In the genomic region with DNA sequence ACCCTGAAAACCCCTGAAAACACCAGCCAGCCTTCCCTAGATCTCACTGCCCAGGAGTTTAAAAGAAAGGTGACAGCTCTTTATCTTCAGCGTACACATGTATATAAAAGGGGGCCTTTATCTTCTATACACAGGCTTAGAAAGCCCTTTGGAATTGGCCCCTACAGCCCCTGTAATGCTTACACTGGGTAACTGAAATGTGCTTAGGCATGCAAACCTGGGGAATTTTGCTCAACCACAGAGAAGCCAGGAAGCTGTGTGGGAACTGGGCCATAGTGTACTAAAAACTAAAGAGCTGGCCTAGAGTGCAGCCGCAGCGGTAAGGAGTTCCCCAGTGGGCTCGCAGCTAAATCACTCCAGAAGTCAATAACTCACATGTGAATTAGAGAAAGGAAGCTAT, we compare ENCODE assay signal across 10 mouse cellular contexts. TPM values are rescaled to one million over a fixed set of nuclear protein-coding genes. Genes with fewer than 3 reads are reported as not detected.
DNase-seq lines count a peak whose midpoint lies in the region; ATAC-seq lines count a peak whose summit lies in the region.
"Had no signal": no experiment of that assay in that cellular context is flagged by ENCODE, and none has a peak within 500 bp of the region (broad histone marks: within the 10 kb centered on the region; RNA-seq: fewer than 3 reads in every experiment).

No protein-coding gene starts in this region.

- H3K27me3 ChIP-seq in embryonic facial prominence, embryonic 14.5 days (replicated peaks; ENCODE audit: control insufficient read depth, insufficient read depth, low read length) = no peaks in the 10 kb centered on the region
- peaks cover 3% of the 10 kb centered on the region for H3K27me3 ChIP-seq in embryonic facial prominence, embryonic 10.5 days (replicated peaks; ENCODE audit: low read depth, poor library complexity, severe bottlenecking)
- no peaks in the 10 kb centered on the region for H3K27me3 ChIP-seq in erythroblast, embryonic 14.5 days (ENCODE audit: control insufficient read depth)

- 0 out of 2 replicates have a peak, but pooled peaks cover 2% of the 10 kb centered on the region for H3K36me3 ChIP-seq in embryonic facial prominence, embryonic 14.5 days (ENCODE audit: control insufficient read depth, insufficient read depth, low read length)
- peaks cover 7% of the 10 kb centered on the region; the same call in 1 of the 2 replicates for H3K36me3 ChIP-seq in embryonic facial prominence, embryonic 10.5 days (replicated peaks)
- H3K36me3 ChIP-seq in erythroblast, embryonic 14.5 days (ENCODE audit: control insufficient read depth) = peaks cover 97% of the 10 kb centered on the region

- peak; percentile 81 for DNase-seq in embryonic facial prominence, embryonic 14.5 days (ENCODE audit: low spot score)
- DNase-seq in embryonic facial prominence, embryonic 10.5 days (ENCODE audit: low spot score) = no peak
- peak; percentile 13 for DNase-seq in CD4-positive, CD25-positive, alpha-beta regulatory T cell, adult 2 months (ENCODE audit: low read depth, low spot score)
- peak; percentile 17 to 36 for DNase-seq in kidney, postnatal 36 days
- DNase-seq in cerebellum, postnatal 36 days = no peak
- DNase-seq in thymus, postnatal 0 days (ENCODE audit: low spot score) = no peak
- no peak for DNase-seq in MN1 (ENCODE audit: low spot score)
- DNase-seq: right cerebral cortex, postnatal 4 days had no signal

- ATAC-seq in embryonic facial prominence, embryonic 14.5 days (ENCODE audit: low read depth) = peak; percentile 51; the same call in 1 of the 2 replicates

- H3K4me1 ChIP-seq in embryonic facial prominence, embryonic 14.5 days (ENCODE audit: control insufficient read depth, insufficient read depth, low read length) = peaks cover 6% of the 10 kb centered on the region; the same call in 1 of the 2 replicates
- H3K4me1 ChIP-seq in embryonic facial prominence, embryonic 10.5 days = peaks cover 21% of the 10 kb centered on the region
- peaks cover 98% of the 10 kb centered on the region for H3K4me1 ChIP-seq in erythroblast, embryonic 14.5 days (ENCODE audit: control insufficient read depth)

- no peak overlapping the region for H3K4me2 ChIP-seq in embryonic facial prominence, embryonic 14.5 days (ENCODE audit: low read depth, low read length)

- no peak overlapping the region for H3K4me3 ChIP-seq in embryonic facial prominence, embryonic 14.5 days (ENCODE audit: low read depth, low read length)
- no peak overlapping the region for H3K4me3 ChIP-seq in embryonic facial prominence, embryonic 10.5 days
- H3K4me3 ChIP-seq in erythroblast, embryonic 14.5 days (replicated peaks) = peak overlapping the region; percentile 51
- H3K4me3 ChIP-seq: myocyte had no signal

- H3K9ac ChIP-seq in embryonic facial prominence, embryonic 14.5 days (ENCODE audit: low read depth, low read length) = no peak overlapping the region

- no peaks in the 10 kb centered on the region for H3K9me3 ChIP-seq in embryonic facial prominence, embryonic 14.5 days (ENCODE audit: control insufficient read depth, low read length)
- no peaks in the 10 kb centered on the region for H3K9me3 ChIP-seq in embryonic facial prominence, embryonic 10.5 days
- H3K9me3 ChIP-seq in erythroblast, embryonic 14.5 days (ENCODE audit: control insufficient read depth, low read length) = no peaks in the 10 kb centered on the region

- WGBS in embryonic facial prominence, embryonic 14.5 days = 59% methylated on average over 4 of the region's 4 CpGs
- 84% methylated on average over 4 of the region's 4 CpGs for WGBS in embryonic facial prominence, embryonic 10.5 days

- no peak overlapping the region for H3K27ac ChIP-seq in embryonic facial prominence, embryonic 14.5 days (replicated peaks; ENCODE audit: low read depth, low read length)
- H3K27ac ChIP-seq in embryonic facial prominence, embryonic 10.5 days (replicated peaks) = no peak overlapping the region; the same call in 1 of the 2 replicates

RNA-seq across cellular contexts. Expression of a gene that starts 6.8 kb away (rescaled TPM):
- 26.0 and 29.7 TPM in 2 replicates for polyA plus RNA-seq in embryonic facial prominence, embryonic 14.5 days (2014; fragmentation: Nextera tagmentation; extraction: Ambion mirVana)
- 22.9 and 25.9 TPM in 2 replicates for polyA plus RNA-seq in embryonic facial prominence, embryonic 10.5 days (2016; fragmentation: Nextera tagmentation; extraction: Ambion mirVana)
- 3.5 and 6.4 TPM in 2 replicates for polyA plus RNA-seq in erythroblast, embryonic 14.5 days (2012)
- polyA plus RNA-seq in thymus, postnatal 0 days (2015; fragmentation: Nextera tagmentation; extraction: Ambion mirVana) = 26.6 and 36.8 TPM in 2 replicates

RNA-seq across cellular contexts. Expression of a gene that starts 35.4 kb away (rescaled TPM):
- 11.8 and 14.0 TPM in 2 replicates for polyA plus RNA-seq in embryonic facial prominence, embryonic 14.5 days (2014; fragmentation: Nextera tagmentation; extraction: Ambion mirVana)
- 6.3 and 6.5 TPM in 2 replicates for polyA plus RNA-seq in embryonic facial prominence, embryonic 10.5 days (2016; fragmentation: Nextera tagmentation; extraction: Ambion mirVana)
- 0.02 TPM in 1 of 2 replicates, not detected in the other for polyA plus RNA-seq in erythroblast, embryonic 14.5 days (2012)
- 4.1 and 4.8 TPM in 2 replicates for polyA plus RNA-seq in thymus, postnatal 0 days (2015; fragmentation: Nextera tagmentation; extraction: Ambion mirVana)

Comparison
In these comparisons a context has a peak if more than half of its experiments do, and no peak if none do; other contexts are left out.
1. DNase-seq: peak in embryonic facial prominence, embryonic 14.5 days (single experiment), CD4-positive, CD25-positive, alpha-beta regulatory T cell, adult 2 months (single experiment) and kidney, postnatal 36 days (2 of 2); none in embryonic facial prominence, embryonic 10.5 days (single experiment), cerebellum, postnatal 36 days (0 of 2), thymus, postnatal 0 days (single experiment) and MN1 (single experiment).